Mouse (Mus musculus): ENCODE measurements at regions not wholly inside any gene's neighbourhood (a gene's known extent, or its start where the extent isn't known, plus 50 kb on each side); places are given as distances from the start of the nearest gene placed in this dataset.

DNA sequence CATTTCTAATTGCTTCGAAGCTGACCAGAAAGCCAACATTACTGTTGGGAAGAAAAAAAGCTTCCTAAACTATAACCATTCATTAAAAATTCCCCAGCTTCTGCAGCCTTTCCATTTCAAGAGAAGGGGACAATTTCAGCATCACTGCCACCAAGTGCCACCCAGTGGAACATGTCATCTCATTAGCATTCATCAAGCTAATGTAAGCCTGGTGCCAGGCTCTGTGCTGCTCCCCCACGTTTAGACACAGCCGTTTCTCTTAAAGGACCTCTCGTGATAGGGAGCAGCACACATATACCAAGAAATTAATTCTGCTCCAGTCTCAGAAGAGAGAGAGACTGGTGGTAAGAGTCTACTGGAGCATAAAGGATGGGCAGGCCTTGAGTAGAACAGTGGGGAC lies 409.1 kb upstream of the Gm10131 start:
- TF ChIP-seq CTCF (IDR thresholded peaks at IDR 0.05; ENCODE audit: insufficient read depth, low read depth, low read length) (no peak), POLR2A (IDR thresholded peaks at IDR 0.05; ENCODE audit: insufficient read depth, low read depth, low read length) (no peak)
